Mouse (Mus musculus) thymus, postnatal 10 days (tissue): ENCODE data around the gene Slc2a8.

ENCODE experiments used
- DNase-seq, 2 experiments: peaks; one replicate each; pipeline ENCODE4 v3.0.0; 2021; ENCODE audit warnings: low spot score in 2 of 2

Gene Slc2a8

DNA sequence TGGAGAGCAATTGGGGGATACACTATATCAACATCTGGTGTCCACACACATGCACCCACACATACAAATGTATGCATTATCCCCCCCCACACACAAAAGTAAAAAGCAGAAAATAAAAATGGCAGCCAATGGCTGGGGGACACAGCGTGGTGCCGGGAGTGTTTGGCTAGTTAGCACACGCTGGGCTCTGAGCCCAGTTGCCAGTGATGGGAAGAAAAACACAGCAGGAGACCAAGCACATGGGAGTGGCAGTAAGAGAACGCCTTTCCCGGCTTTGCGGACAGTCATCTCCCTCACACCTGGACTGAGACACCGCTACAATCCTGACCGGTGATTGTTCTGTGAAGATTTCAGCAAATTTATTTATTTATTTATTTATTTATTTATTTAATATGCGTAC, 10.6 kb downstream of the Slc2a8 start:
- no peak for DNase-seq

DNA sequence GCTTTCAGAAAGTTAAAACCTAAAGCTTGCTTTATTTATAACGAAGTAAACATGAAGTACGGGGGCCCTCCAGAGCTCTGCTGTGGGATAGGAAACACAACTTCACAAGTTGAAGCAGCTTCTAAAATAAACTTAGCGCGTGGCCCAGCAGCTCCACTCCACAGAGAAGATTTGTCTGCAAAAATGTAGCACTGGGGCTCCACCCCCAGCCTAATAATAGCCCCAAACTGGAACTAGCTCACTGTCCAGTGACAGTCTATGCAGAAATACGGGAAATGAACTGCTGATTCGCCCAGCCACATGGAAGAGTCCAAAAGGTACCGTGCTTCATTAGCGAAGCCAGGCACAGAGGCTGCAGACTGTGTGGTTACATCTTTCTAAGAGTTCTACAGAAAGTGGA, 12.6 kb downstream of the Slc2a8 start:
- DNase-seq, result no peak

DNA sequence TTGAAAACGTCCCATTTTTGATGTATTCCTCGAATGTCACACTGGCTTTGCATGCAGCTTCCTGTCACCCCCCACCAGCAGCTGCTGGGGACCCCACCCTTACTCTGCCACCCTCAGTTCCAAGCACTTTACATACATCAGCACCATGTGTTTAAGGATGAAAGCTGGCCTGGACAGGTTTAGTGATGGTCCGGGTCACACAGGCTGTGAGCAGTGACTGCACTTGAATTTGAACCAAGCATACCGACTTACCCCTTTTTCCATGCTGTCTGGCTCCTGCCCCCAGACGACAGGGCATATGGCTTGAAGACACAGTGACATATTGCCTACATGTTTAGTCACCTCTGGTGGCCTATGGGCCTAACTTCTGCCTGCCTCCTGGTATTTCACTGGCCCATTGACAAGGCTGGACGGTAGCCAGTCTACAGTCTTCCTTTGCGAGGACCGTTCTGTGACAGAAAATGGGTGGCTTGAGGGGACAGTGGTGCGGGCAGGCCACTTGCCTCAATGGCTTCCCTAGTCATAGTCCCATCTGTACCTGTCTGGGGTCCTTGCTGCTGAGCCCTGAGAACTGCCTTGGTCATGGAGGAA, 13.8 kb downstream of the Slc2a8 start:
- no peak for DNase-seq

GRCm38 (mm10) chr2:32966689-32967631, 14.9 kb downstream of the Slc2a8 start:
- DNase-seq, result peak; percentile 61 to 71

DNA sequence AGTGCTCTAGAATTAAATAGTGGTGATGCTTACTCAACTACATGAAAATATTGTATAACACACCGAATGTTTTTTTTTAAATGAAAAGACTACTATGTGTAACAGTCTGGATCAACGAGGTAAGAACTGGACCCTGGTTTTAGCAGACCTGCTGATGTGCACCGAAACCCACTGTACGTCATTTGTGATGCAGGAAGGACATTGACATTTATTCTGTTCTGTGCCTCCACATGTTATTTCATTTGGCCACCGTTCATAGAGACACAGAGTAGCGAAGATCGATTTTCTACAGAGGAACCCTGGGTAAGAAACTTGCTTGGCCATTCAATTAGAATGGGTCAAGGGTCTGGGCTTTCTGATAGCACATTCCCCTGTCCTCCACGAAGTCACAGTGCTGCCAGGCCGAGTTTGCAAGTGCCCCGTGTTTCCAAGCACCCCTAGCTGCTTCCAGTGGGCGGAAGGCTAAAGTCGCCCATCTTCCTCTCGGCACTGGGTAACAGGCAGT, 15.6 kb downstream of the Slc2a8 start:
- DNase-seq, result no peak

- DNase-seq, result no peak
Measured at GRCm38 (mm10) chr2:32965511-32966183, 16.2 kb downstream of the Slc2a8 start.

DNA sequence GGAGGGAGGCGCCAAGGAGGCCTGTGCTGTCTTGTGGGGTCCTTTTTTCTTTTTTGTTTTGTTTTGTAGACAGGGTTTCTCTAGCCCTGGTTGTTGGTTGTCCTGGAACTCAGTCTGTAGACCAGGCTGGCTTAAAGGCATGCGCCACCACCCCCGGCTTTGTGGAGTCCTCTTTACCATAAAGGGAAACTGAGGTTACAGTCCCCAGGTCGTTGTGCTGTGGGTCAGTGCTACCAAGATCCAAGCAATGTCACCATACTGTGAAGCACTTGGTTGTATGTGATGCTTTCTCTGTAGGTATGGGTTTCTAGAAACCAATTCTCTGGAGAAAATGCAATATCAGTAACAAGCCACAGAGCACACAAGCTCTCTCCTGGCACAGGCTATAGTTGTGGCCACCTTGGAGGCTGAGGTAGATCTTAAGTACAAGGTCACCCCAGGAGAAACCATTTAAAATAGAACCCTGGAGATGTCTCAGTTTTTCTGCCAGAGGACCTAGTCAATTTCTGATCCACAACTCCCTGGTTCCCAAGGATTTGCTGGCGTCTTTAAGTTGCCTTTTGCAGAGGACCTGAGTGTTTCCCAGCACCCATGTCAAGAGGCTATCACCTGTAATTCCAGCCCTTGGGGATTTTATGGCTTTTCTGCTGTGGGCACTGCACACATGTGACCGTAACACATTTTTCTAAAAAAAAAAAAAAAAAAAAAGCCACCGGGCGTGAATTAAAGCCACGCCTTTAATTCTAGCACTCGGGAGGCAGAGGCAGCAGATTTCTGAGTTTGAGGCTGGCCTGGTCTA, 17.0 kb downstream of the Slc2a8 start:
- no peak for DNase-seq

DNA sequence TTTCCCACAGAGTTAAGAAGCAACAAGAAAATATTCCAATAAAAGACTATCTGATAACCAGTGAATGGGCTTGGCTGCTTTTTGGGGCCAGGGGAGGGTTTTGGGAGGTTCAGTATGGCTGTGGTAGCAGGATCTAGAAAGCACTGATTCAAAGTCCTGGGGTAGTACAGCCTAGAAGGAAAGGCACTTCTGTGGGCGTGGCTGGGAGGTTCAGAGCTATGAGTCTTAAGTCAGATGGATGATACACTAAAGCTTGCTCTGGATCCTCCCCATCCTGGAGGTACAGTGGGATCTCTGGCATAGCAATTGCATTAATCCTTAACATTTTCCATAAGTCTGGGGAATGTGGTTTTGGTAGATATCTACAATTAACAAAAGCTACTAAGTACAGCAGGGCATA, 17.9 kb downstream of the Slc2a8 start:
- no peak for DNase-seq

- no peak for DNase-seq
Measured at GRCm38 (mm10) chr2:32963544-32963943, 18.3 kb downstream of the Slc2a8 start.

DNA sequence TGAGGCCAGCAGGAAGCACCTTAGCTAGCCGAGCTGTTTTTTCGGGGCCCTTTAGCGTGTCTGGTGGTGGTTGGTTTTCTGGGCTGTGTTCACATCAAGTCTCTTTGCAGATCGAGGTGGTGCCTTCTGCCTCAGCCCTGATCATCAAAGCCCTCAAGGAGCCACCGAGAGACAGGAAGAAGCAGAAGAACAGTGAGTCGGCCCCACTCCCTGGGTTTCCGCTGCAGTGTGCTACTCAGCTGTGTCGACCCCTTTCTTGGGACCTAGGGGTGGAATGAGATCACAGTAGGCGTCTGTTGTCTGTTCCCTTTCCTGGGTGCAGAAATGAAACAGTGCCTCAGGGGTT, 19.0 kb downstream of the Slc2a8 start:
- peak; percentile 70 to 75 for DNase-seq

DNA sequence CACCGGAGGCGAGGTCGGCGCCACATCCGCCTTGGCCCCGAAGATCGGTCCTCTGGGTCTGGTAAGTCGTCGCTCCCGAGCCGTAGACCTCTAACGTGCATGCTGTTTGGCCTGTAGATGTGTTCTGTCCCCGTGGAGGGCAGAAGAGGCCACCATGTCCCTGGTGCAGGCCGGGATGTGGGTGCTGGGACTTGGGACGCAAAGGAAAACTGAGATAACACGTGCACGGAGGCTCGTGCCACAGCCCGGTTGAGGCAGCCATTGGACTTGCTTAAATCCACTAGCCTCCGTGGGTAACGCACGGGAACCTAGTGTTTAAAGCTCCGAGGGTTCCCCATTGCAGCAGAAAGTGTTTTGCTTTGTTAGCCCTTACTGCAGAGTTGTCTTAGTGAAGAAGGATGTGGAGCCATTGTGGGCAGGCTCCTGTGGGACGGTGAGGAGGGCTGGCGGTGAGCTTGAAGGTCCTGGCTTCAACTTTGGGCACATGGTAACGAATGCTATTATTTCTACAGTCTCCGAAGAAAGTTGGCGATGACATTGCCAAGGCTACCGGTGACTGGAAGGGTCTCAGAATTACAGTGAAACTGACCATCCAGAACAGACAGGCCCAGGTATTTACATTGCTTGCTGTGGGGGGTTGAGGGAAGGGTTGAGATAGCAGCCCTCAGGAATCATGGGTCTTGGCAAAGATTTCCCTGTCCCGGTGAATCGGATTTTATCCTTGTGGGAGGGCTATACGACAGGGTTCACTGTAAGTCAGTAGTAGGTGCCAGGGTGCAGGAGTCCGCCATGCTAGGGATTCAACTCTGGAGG, 19.6 kb downstream of the Slc2a8 start:
- no peak for DNase-seq

- peak; percentile 94 to 97 for DNase-seq
Measured at GRCm38 (mm10) chr2:32961192-32961995, 20.5 kb downstream of the Slc2a8 start, which contains the start of the genes Rpl12 and Lrsam1. Gene Rpl12, plus strand, starts transcription at chr2:32961559. Gene Lrsam1, minus strand, starts transcription at chr2:32961614.

DNA sequence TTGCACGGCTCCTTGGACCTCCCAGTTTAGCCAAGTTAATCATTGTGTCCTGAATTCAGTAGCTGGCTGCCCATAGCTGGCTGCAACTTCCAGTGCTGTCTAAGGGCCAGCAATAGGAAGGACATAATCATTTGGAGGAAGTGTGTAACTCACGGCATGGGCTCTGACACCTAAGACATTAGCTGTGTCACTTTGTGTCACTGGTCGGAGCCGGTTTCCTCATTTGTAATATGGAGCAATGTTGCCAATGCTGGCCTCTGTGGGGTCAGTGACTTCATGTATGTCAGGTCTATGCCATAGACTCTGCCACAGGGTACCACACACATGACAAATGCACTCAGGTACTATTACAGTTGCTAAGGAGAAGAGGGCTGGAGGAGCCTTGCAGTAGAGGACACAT, 21.6 kb downstream of the Slc2a8 start:
- DNase-seq, result no peak

DNA sequence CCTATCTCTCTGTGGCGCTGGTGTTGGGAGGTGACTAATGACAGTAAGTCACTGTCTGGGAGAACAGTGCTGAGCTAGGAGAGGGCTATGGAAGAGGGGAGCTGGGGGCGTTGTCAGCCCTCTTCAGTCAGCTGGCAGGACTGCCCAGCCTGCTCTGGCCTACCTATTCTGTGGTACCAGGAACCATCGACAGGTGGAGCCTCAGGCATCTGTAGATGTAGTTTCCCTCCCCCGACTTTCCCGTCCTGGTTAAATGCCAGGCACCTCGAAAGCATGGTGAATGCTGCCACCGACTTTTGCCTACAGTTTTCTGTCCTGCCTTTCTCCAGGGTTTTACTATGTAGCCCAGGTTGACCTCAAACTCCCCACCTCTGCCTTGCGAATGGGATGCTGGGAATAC, 24.5 kb downstream of the Slc2a8 start:
- no peak for DNase-seq

DNA sequence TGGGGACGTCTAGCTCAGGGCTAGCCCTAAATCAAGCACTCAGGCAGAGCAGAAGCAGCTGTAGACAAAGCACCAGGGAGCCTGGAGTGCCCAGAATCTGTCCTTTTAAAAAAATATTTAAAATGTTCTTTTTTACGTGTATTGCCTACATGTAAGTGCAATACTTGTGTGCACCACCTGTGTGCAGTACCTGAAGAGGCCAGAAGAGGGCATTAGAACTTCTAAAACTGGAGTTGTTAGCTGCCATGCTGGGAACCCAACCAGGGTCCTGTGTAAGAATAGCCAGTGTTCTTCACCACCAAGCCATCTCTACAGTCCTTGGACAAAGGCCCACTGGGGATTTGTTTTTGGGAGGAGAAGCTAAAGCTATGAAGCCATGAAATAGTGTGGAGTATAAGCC, 27.3 kb downstream of the Slc2a8 start:
- no peak for DNase-seq

DNA sequence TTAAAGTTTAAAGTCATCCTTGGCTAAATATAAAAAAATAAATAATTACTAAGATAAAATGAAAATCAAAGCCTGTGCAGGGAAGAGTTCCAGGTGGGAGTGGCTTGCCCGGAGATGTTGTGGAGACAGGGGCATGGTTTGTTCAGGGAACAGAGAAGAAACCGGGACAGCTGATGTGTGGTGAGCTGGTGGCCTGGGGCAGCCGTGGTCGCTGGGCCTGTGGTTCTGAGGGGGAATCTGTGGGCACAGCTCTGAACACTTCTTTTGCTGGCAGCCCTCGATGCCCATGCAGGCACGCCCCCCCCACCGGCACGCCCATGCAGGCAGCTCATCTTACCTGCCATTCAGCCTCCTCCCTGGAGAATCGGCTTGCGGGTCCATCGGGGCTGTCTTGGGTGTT, 34.4 kb downstream of the Slc2a8 start:
- DNase-seq, result no peak

GRCm38 (mm10) chr2:32940483-32940882, 41.4 kb downstream of the Slc2a8 start:
- no peak for DNase-seq

DNA sequence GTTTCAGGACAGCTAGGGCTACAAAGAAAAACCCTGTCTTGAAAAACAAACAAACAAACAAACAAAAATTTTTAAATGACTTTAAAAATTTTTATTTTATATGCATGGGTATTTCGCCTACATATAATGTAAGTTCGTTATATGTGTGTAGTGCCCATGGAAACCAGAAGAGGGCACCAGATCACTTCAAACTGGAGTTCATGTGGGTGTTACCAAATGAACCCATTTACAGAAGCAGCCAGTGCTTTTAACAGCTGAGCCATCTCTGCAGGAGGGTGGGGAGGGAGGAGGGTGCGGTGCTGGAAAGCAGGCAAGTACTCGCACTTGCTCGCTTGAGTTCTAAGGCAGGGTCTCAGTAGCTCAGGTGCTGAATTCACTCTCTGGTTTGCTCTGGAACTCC, 42.5 kb downstream of the Slc2a8 start:
- peak; percentile 44 to 75 for DNase-seq

GRCm38 (mm10) chr2:32938741-32939140, 43.1 kb downstream of the Slc2a8 start:
- DNase-seq, result no peak

DNA sequence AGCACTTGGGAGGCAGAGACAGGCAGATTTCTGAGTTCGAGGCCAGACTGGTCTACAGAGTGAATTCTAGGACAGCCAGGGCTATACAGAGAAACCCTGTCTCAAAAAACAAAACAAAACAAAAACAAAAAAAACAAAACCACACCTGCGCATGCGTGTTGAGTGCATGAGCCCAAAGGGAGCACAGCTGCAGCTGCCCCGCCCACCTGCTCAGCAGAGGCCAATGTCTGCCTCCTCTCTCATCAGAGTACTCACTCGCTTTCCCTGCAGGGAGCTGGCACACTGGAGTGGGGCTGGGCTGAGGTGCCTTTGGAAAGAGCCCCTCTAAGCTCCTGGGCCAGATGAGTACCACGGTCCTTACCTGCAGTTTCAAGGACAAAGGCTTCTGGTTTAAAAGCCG, 50.2 kb downstream of the Slc2a8 start:
- DNase-seq, result peak; percentile 77 to 80
